Mouse (Mus musculus): ENCODE data around the gene Lyzl4. TPM values are rescaled to one million over a fixed set of nuclear protein-coding genes. Genes with fewer than 3 reads are reported as not detected.

Gene Lyzl4
- polyA plus RNA-seq (2015; fragmentation: Nextera tagmentation; extraction: Ambion mirVana), result 1.00 and 1.4 TPM in 2 replicates

DNA sequence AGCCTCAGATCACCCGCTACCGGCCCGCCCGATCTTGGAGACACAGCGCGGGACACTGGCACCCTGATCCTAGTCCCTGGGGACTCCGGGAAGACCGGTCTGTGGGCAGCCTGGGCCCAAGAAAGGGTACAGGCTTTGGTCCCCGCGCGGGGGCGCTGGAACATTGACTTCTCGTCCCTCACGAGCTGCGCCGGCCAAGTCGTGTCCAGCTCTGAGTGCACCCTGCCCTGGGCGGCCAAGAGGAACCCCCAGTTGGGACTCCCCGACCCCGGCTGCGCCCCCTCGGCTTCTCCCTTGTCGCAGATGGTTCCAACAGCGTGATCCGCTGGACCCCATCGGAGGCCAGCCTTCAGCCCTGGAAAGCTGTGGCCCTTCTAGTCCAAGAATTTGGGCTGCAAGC is at the start of gene Lyzl4:
Lyzl4 (minus strand) TSS at position 96 of the 400 bp plus-strand sequence.

DNA sequence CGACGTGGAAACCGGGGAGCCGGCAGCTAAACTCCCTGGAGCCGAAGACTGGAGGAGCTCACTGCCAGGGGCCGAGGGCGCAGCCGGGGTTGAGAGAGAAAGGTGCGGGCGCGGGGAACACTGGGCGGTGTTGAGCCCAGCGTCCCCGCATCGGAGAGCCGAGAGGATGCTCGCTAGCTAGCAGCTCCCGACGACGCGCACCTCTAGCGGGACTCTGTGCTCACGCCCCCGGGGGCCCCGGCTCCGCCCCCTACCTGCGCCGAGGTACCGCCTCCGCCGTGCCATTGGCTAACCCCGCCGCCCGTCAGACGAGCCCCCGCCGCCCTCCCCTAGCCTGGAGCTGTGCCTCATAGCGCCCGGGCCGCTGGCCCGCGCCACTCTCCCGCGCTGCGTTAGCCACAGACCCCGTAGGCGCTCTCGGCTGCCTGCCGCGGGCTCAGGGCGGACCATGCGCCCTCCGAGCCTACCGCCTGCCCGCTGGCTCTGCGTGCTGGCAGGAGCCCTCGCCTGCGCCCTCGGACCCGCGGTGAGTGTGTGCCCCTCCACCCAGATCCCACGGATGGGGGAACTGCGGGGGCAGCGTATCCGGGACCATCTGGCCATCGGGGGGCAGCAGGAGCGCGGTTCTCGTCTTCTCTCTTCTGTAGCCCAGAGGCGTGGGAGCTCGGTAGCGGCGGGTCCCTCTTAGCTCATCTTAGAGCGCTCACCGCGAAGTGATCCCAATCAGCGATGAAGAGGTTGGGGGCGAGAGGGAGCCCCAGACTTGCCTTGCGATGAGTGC is 695 bp upstream of the Lyzl4 start, which contains the start of gene Vipr1:
Vipr1 (plus strand) TSS at position 316 of the 781 bp plus-strand sequence.

Other genes with a start within 250 kb of the Lyzl4 start
- 15.5 and 17.4 TPM in 2 replicates for gene Cck, start 146.4 kb downstream of the Lyzl4 start, polyA plus RNA-seq (2015; fragmentation: Nextera tagmentation; extraction: Ambion mirVana)
- 0.14 and 0.16 TPM in 2 replicates for gene Vipr1, start 620 bp upstream of the Lyzl4 start, polyA plus RNA-seq (2015; fragmentation: Nextera tagmentation; extraction: Ambion mirVana)
- 4.2 and 5.4 TPM in 2 replicates for gene Sec22c, start 63.4 kb upstream of the Lyzl4 start, polyA plus RNA-seq (2015; fragmentation: Nextera tagmentation; extraction: Ambion mirVana)
- 236 and 265 TPM in 2 replicates for gene Ss18l2, start 68.2 kb upstream of the Lyzl4 start, polyA plus RNA-seq (2015; fragmentation: Nextera tagmentation; extraction: Ambion mirVana)
- gene Nktr, start 77.1 kb upstream of the Lyzl4 start, polyA plus RNA-seq (2015; fragmentation: Nextera tagmentation; extraction: Ambion mirVana), result 32.3 and 33.4 TPM in 2 replicates
- gene Zfp651, start 117.2 kb upstream of the Lyzl4 start, polyA plus RNA-seq (2015; fragmentation: Nextera tagmentation; extraction: Ambion mirVana), result 22.4 and 24.3 TPM in 2 replicates
- 224 and 241 TPM in 2 replicates for gene Klhl40, start 135.5 kb upstream of the Lyzl4 start, polyA plus RNA-seq (2015; fragmentation: Nextera tagmentation; extraction: Ambion mirVana)
- 103 and 119 TPM in 2 replicates for gene Hhatl, start 150.4 kb upstream of the Lyzl4 start, polyA plus RNA-seq (2015; fragmentation: Nextera tagmentation; extraction: Ambion mirVana)
- gene Ccdc13, start 197.4 kb upstream of the Lyzl4 start, polyA plus RNA-seq (2015; fragmentation: Nextera tagmentation; extraction: Ambion mirVana), result 0.15 and 0.24 TPM in 2 replicates
- gene Higd1a, start 216.3 kb upstream of the Lyzl4 start, polyA plus RNA-seq (2015; fragmentation: Nextera tagmentation; extraction: Ambion mirVana), result 168 and 184 TPM in 2 replicates

Measured in skeletal muscle tissue, postnatal 0 days (tissue).